Mouse (Mus musculus) cortical plate, adult 2 months (tissue): ENCODE measurements at regions not wholly inside any gene's neighbourhood (a gene's known extent, or its start where the extent isn't known, plus 50 kb on each side); places are given as distances from the start of the nearest gene placed in this dataset.

ENCODE experiments used
- H3K27ac ChIP-seq: fragments of 200-500 bp; 2 replicates; pipeline ENCODE4 v1.5.1; 2012; ENCODE audit warnings: low read length, control low read depth, inconsistent platforms; ENCODE audit not compliant: insufficient read depth
- H3K4me1 ChIP-seq: fragments of 200-500 bp; 2 replicates; pipeline ENCODE4 v1.6.1; 2011; ENCODE audit warnings: low read length; ENCODE audit not compliant: control insufficient read depth, insufficient read depth
- H3K4me3 ChIP-seq: fragments of 200-500 bp; 2 replicates; pipeline ENCODE4 v1.5.1; 2011; ENCODE audit warnings: mild to moderate bottlenecking, low read length, control low read depth; ENCODE audit not compliant: insufficient read depth
- CTCF ChIP-seq: fragments of 200-500 bp; IDR thresholded peaks from 2 replicates; pipeline ENCODE4 v1.5.1; 2011; ENCODE audit warnings: mild to moderate bottlenecking, control low read depth, low read length; ENCODE audit not compliant: insufficient read depth; ENCODE audit errors: extremely low read depth
- POLR2A ChIP-seq: fragments of 200-500 bp; IDR thresholded peaks from 2 replicates; pipeline ENCODE4 v1.6.1; 2011; ENCODE audit warnings: mild to moderate bottlenecking, low read length, control low read depth; ENCODE audit not compliant: insufficient read depth; ENCODE audit errors: extremely low read depth

DNA sequence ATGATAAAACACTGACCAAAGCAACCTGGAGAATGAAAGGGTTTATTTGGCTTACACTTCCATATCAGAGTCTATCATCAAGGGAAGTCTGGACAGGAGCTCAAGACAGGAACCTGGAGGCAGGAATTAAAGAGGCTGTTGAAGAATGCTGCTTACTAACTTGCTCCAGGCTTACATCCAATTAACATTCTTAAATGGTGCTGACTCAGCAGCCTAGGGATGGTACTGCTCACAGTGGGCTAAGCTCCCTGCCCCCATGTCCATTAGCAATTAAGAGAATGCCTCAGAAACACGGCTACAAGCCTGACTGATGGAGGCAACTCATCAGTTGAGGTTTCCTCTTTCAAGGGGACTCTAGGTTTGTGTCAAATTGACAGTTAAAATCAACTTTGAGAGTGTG, 153.3 kb upstream of the Jun start:
- H3K27ac ChIP-seq: no peak overlapping the region
- no peaks in the 10 kb centered on the region for H3K4me1 ChIP-seq
- TF ChIP-seq CTCF (no peak), POLR2A (no peak)
- no peak overlapping the region for H3K4me3 ChIP-seq

DNA sequence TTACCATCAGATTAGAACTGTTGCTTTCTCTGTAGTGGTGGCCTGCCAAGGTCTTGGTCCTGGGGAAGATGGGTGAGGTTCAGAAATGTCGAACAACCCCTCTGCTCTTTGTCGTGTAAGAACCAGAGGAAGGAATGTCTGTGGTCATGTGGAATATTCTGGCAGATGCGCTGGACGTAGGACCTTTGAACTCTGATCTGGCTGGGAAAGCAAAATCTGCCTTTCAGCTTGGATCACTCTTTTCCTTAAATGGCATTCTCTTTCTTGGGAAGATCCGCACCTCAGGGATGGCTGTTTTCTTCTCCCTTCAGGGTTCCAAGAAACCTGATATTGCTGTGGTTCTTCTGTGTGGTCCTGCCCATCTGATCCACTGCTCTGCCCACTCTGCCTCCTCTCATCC, 155.8 kb upstream of the Jun start:
- H3K4me3 ChIP-seq: no peak overlapping the region
- no peak overlapping the region for H3K27ac ChIP-seq
- no peak for TF ChIP-seq POLR2A
- no peaks in the 10 kb centered on the region for H3K4me1 ChIP-seq

DNA sequence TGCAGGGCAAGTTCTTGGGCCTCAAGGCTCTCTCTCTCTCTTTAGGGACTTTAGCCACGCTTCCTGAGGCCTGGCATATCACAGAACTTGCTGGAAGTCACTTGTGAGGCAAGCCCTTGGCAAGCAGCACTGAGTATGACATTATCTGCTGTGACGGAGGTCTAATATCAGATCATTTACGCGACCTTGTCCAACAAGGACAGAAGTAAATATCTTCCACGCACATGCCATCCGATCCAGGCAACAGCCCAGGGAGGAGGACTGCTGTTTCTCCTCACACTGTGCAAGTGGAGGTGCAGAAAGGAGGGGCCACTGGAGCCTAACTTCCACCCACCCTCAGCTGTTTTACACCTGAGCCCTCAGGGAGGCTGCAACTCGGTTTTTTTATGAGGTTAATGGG, 156.8 kb upstream of the Jun start:
- Histone ChIP-seq H3K4me3 (no peak overlapping the region), H3K4me1 (no peaks in the 10 kb centered on the region), H3K27ac (no peak overlapping the region)
- no peak for TF ChIP-seq CTCF
- no peak for TF ChIP-seq POLR2A

DNA sequence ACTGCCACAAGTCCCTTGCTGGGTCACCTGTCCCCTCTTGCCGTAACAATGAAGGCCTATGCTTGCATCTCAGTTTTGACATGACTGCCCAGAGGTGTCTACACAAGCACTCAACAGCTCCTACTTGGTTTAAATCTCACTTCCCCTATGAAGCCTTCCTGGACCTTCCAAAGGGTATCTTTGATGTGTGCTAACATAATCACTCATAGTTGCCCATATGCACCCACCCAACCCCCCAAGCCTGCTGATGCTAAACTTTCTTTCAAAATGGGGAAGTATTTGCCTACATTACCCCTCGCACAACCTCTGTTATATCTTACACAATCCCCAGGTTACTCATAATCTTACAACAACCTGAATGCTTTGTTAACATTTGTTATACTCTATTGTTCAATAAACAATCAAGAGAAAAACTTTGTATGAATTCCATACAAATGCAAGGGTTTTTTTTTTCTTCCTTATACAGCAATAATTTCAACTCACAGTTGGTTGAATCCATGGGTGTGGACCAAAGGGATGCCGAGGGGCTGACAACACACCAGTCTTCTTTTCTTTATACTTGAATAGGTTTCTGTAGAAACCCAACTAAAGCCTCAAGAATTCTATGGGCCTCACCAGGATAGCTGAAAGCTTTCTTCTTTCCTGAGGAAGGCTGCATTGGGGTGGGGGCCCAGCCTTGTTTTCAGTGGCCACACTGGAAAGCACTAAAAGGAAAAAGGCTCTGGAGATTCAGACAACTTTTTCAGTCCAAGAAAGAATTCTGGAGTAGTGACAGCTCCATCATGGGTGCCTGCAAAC, 157.5 kb upstream of the Jun start:
- Histone ChIP-seq H3K4me1 (no peaks in the 10 kb centered on the region), H3K4me3 (no peak overlapping the region), H3K27ac (no peak overlapping the region)
- TF ChIP-seq CTCF (no peak), POLR2A (no peak)

DNA sequence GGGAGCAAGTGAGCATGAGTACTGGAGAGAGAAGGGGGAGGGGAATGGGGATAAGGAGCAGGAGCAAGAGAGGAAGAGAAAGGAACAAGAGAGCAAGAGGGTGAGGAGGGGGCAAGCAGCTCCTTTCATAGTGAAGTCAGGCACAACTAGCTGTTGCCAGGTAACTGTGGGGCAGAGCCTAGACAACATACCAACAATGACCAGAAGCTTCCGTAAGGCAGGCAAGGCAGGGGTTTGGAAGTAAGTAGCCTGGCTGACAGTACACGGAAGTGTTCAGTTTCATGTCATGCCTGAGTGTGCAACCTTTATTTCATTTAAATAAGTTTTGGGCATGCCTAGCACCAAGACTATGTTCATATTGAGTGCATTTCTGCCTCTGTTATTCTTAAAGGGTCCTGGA, 160.5 kb upstream of the Jun start:
- no peaks in the 10 kb centered on the region for H3K4me1 ChIP-seq
- no peak for TF ChIP-seq POLR2A
- TF ChIP-seq CTCF: no peak
- no peak overlapping the region for H3K27ac ChIP-seq
- no peak overlapping the region for H3K4me3 ChIP-seq

DNA sequence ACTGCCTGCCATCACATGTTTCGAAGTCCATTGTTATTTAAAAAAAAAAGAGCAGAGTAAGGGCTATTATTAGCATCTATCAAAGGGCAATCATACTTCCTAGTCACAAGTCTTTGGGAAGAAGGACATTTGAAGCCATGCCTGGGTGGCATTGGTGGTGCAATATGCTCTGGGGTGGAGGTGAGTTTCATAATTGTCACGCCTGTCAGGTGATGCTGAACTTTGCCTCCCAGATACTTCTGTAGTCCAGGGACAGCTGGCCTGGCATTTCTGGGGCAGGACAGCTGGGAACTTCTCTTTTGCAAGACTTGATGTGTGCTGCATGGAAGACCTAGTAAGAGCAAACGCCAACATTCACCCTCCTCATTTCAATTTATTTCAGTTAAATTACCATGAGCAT, 161.0 kb upstream of the Jun start:
- TF ChIP-seq POLR2A: no peak
- no peak for TF ChIP-seq CTCF
- Histone ChIP-seq H3K4me3 (no peak overlapping the region), H3K27ac (no peak overlapping the region), H3K4me1 (no peaks in the 10 kb centered on the region)

DNA sequence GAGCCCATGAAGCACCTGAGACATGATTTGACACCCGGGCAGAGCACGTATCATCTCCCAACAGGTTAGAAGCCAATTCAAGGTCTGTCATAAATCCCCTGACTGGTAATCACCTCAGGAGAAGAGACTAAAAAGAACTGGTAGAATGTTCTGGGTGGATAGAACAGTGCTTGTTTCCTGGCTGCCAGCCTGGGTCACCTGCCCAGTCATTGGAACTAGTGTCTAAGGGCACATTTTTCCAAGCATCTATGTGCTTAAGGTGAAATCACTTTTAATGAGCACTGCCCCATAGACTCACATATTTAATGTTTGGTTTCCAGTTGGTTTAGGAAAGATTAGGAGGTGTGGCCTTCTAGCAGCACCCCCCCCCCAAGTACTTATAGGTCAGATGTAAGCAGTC, 162.0 kb upstream of the Jun start:
- H3K4me3 ChIP-seq: no peak overlapping the region
- no peaks in the 10 kb centered on the region for H3K4me1 ChIP-seq
- no peak overlapping the region for H3K27ac ChIP-seq
- TF ChIP-seq POLR2A (no peak), CTCF (no peak)

DNA sequence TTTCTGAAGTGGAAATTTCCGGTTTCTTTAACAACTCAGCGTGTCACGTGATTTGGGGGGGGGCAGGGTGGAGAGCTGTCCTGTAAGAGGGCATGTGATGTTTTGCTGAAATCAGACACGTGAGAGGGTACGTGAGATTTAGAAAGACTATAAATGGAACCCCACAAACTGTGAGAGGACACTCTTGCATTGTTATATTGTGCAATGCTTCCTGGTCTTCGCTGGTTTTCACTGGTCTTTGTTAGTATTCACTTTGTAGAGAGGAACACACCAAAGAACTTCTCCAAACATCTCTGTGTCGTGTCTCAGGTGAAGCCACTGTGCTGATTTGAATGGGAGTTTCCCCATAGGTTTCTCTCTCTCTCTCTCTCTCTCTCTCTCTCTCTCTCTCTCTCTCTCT, 163.2 kb upstream of the Jun start:
- Histone ChIP-seq H3K4me3 (no peak overlapping the region), H3K27ac (no peak overlapping the region), H3K4me1 (no peaks in the 10 kb centered on the region)
- TF ChIP-seq CTCF: no peak
- no peak for TF ChIP-seq POLR2A

DNA sequence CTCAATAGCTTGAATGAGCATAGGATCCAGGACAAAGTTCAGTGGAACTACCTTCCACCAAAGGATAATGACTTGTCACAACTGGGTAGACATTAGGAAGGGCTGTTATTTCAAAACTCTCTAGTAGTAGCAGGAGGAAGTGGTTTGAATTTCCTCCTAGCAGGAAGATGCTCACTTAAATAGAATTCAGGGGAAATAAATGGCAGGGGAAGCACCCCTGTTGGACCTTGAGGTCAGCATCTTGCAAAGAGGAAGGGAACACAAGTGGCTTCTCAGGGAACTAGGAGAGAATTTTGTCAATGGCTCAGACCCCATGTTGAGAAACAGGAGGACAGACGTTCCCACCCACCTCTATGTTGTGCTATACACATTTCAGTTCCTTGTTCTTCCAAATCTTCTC, 178.4 kb upstream of the Jun start:
- TF ChIP-seq CTCF (no peak), POLR2A (no peak)
- Histone ChIP-seq H3K27ac (no peak overlapping the region), H3K4me3 (no peak overlapping the region), H3K4me1 (no peaks in the 10 kb centered on the region)

DNA sequence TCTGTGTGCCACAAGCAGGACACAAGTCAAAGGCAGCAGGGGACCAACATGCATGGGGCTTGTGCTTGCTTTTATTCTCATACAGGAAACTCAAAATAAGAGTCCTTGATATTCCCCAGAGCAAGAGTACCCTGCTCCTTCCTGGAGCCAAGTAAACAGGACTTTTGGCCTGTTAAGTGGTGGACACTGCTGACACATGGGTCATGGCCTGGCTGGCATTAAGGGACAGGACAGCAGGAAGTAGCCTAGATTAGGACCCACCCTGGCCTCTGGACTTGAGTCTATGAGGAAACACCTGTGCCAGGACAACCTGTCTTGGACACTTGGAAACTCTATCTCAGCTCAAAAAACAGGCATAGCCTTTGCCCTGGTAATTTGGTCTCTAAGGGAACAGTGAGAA, 181.0 kb upstream of the Jun start:
- no peak overlapping the region for H3K4me3 ChIP-seq
- H3K27ac ChIP-seq: no peak overlapping the region
- no peaks in the 10 kb centered on the region for H3K4me1 ChIP-seq
- TF ChIP-seq CTCF (no peak), POLR2A (no peak)
